Mouse (Mus musculus) neutrophil, adult 5-6 weeks (primary cell): ENCODE data around the gene Nucb1. TPM values are rescaled to one million over a fixed set of nuclear protein-coding genes. Genes with fewer than 3 reads are reported as not detected.
"Not testable (repeated sequence)": the region's sequence is repeated elsewhere in the genome, so short reads cannot be mapped to it uniquely, and the experiment has no call there.

Experiments
- ATAC-seq: fragments of 151-379, 151-347 bp; 2 replicates; pipeline ENCODE4 v1.8.0; 2017; ENCODE audit warnings: mild to moderate bottlenecking, moderate TSS enrichment; ENCODE audit not compliant: insufficient number of reproducible peaks, poor library complexity, low FRiP score, severe bottlenecking; ENCODE audit errors: extremely low read depth
- total RNA-seq: library from RNA; stranded (forward); fragments of 200-1000 nt; gene quantifications from 2 replicates; pipeline ENCODE4 v1.2.3, GENCODE M21; 2017

The Nucb1 gene
- total RNA-seq, result 90.4 and 101 TPM in 2 replicates

DNA sequence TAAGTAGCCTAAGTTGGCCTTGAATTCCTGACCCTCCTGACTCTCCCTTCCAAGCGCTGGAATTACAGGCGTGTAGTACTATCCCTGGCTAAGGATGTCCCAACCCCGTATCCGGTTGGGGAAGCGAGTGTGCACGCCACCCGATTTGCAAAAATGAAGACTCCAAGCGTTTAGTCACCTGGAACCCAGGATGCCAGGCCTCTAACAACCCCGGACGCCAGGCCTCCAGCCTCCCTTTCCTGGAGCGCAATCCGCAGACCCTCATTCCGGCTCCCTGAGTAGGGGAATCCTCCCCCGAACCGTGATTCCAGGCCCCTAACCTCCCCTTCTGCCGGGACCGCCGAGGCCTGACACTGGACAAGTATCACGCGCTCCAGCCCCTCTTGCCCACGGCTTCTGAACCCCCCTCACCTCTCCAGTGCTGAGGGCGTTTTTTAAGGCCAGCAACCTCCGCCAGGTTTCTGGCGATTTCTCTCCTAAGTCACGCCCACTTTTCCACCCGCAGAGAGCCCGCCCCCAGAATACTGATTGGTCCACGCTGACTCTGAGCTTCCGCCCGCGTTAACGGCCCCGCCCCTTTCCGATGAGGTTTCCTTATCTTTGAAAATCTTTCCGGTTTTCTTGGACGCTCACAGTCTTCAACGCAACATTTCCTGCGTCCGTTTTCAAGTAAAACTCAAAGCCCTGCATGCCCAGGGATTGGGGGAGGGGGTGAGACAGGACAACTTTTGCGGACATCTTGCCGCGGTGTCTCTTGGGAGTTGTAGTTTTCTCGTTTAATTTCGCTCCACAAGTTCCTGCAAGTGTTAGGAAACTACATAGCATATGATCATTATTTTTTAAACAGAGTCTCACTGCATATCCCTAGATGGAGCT, at the start of gene Nucb1:
Nucb1 (minus strand) TSS at position 495 of the 876 bp plus-strand sequence.
- ATAC-seq, result peak; percentile 91

DNA sequence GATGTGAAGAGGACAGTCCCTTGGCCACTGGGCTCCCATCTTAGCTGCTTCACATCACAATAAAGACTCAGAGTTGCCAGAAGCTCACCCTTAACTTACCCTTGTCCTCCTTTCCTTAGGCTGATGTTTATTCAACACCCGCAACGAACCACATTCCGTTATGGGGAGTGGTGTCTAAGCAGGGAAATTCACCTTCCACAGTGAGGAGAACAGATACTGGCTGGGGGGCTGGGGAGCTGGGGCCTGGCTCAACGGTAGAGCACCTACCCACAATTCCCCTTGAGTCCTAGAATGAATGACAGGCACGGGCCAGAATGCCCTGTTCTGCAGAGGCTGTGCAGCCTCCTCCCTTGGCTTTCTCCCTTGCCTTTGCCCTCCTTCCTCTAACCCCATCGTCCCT, 48.7 kb upstream of the Nucb1 start:
- ATAC-seq, result no peak

DNA sequence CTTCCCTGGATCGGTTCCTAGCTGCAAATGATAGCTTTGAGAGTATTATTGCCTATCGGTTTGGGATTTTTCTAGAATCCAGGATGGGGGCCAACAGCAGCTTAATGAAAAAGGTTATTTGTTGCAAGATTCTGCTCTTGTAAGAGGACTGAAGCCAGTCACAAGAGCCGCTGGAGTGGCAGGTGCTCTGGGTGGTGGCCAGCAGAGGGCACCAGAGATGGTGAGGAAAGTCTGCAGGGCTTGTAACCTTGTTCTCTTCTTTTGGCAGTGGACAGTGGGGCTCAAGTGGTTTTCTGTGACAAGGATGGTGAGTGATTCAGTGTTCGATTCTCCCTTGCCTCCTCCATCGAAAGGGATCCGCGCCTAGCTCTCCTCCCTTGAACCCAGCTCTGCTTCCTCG, 45.6 kb upstream of the Nucb1 start:
- peak; percentile 90 for ATAC-seq

DNA sequence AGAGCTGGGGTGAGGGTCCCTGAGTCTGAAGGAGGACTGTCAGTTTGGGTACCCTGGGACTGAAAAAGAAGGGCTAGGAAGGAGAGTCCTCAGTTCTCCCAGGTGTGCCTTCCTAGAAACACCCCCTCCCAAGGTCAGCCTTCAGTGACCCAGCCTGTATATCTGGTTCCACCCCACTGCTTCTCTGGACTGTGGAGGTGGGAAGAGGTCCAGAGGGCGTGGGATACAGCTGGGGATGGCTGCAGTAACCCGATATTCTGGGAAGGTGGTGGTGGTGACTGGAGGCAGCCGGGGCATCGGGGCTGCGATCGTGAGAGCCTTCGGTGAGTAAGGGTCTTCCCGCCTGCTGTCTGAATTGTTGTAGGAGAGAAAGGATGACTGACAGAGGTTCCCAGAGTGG, 44.5 kb upstream of the Nucb1 start, which contains the start of gene Hsd17b14:
Hsd17b14 (plus strand) TSS at position 150 of the 400 bp plus-strand sequence.
- no peak for ATAC-seq

- no peak for ATAC-seq
Measured at GRCm38 (mm10) chr7:45553990-45554389, 43.8 kb upstream of the Nucb1 start.

- no peak for ATAC-seq
Measured at GRCm38 (mm10) chr7:45553519-45553918, 43.3 kb upstream of the Nucb1 start.

- ATAC-seq, result no peak
Measured at GRCm38 (mm10) chr7:45551512-45551883, 41.3 kb upstream of the Nucb1 start.

- no peak for ATAC-seq
Measured at GRCm38 (mm10) chr7:45550821-45551511, 40.8 kb upstream of the Nucb1 start.

DNA sequence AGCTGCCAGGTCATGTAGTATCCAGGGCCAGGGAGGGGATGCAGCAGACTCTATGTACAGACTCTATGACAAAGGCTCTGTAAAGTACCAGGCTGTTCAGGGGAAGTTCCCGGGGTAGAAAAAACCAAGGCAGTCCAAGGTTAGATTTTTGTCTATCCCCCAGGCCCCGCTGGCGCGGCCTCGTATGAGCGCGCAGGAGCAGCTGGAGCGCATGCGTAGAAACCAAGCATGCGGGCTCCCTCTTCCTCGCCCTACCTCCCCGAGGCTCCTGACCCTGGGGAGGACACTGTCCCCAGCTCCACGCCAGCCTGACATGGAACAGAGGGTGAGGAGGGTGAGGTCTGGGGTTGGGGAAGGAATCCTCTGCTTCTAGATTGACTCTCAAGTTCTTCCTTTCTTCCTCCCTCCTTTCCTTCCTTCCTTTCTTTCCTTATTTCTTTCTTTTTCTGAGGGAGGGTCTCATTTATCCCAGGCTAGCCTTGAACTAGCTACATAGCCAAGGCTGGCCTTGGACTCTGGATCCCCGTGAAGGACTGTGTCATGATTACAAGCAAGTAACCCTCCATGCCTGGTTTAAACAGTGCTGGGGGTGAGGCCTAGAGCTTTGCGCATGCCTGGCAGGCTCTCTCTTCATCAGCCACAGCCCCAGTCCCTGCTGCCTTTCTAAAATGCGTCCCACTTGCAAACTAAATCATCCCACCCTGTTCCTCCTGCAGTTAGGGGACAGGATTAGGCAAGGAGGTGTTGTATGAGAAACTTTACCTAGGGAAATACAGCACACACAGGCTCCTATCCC, 39.6 kb upstream of the Nucb1 start:
- ATAC-seq, result no peak

GRCm38 (mm10) chr7:45544525-45544924, 34.3 kb upstream of the Nucb1 start:
- no peak for ATAC-seq

- no peak for ATAC-seq
Measured at GRCm38 (mm10) chr7:45540213-45540612, 30.0 kb upstream of the Nucb1 start.

GRCm38 (mm10) chr7:45539095-45539494, 28.9 kb upstream of the Nucb1 start:
- ATAC-seq, result no peak

GRCm38 (mm10) chr7:45538163-45539041, 28.2 kb upstream of the Nucb1 start:
- no peak for ATAC-seq

GRCm38 (mm10) chr7:45537602-45538001, 27.4 kb upstream of the Nucb1 start:
- ATAC-seq, result no peak

DNA sequence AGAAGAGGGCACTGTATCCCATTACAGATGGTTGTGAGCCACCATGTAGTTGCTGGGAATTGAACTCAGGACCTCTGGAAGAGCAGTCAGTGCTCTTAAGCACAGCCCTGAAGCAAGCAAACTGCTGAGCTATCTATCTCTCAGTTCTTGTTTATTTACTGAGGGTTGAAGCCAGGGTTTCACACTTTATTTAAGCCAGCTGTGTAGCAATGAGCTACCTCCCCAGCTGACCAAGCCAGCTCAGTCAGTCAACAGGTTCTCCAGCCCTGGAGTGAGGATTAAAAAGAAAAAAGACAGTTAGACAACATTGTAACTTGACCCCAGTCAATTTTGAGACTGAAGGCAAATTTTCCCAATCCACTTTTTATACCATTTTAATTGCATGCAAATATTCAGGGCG, 25.5 kb upstream of the Nucb1 start:
- ATAC-seq, result no peak

DNA sequence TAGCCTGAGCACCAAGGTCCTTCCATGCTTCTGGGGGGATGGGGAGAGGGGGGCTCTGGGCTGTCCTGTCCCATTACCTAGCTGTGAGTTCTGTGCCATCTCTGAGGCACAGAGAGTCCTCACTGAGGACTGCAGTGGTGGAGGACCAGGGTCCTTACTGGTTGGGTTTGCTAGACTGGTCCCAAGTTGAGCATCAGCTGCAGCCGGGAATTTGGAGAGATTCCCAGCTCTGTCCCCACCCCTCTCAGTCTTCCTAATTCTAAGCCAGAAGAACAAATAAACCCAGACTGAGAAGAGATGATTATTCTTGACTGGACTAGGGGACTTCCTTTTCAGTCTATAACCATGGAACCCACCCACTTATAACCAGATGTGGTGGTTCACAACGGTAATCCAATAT, 20.4 kb upstream of the Nucb1 start:
- no peak for ATAC-seq

DNA sequence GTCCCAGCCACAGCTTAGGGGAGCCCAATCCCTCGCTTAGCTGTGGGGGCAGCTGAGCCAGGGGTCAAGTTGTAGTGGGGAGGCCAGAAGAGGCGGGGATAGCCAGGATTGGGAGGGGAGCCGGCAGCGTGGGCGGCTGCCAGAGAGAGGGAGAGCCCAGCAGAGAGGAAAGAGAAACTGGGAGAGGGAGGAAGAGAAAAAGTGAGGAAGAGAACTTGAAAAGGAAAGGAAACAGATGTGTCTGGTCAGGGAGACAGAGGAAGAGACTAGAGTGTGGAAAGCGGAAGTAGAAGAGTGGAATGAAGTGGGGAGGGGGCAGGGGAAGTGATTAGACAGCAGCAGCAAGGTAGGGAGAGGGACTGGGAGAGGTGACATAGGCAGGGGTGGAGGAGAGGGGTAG, 19.3 kb upstream of the Nucb1 start:
- ATAC-seq, result no peak

DNA sequence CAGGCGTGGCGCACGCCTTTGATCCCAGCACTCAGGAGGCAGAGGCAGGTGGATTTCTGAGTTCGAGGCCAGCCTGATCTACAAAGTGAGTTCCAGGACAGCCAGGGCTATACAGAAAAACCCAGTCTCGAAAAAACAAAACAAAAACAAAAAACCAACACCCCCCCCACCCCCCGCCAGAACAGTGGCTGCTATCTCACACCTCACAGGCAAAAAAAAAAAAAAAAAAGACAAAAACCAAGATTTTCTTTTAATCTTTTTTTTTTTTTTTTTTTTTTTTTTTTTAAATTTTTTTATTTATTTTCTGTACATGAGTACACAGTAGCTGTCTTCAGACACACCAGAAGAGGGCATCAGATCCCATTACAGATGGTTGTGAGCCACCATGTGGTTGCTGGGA, 17.0 kb upstream of the Nucb1 start:
- ATAC-seq, result not testable (repeated sequence)
